Mouse (Mus musculus): Measurements from ENCODE around the gene Slc35f4.

Slc35f4 gene

DNA sequence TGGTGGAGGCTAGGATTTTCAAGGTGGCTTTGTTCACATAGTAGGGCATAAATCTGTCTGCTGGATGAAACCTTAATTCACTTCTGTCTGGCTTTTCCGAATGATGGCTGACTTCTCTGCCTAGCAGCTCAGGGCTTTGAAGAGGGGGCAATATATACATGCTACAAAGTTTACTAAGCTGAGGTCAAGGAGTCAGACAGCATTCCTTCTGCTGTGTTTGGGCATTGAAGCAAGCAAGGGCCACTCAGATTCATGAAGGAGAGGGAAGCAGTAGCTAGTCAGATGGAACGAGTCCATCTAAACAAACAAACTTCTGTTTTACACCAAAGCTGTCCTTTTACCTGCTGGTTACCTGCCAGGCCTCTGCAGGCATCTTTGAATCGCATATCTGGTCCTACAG, 248.2 kb downstream of the Slc35f4 start:
- no peak for DNase-seq

- no peak for DNase-seq
These were observed 250.5 kb downstream of the Slc35f4 start for GRCm38 (mm10) chr14:49275376-49275775.

DNA sequence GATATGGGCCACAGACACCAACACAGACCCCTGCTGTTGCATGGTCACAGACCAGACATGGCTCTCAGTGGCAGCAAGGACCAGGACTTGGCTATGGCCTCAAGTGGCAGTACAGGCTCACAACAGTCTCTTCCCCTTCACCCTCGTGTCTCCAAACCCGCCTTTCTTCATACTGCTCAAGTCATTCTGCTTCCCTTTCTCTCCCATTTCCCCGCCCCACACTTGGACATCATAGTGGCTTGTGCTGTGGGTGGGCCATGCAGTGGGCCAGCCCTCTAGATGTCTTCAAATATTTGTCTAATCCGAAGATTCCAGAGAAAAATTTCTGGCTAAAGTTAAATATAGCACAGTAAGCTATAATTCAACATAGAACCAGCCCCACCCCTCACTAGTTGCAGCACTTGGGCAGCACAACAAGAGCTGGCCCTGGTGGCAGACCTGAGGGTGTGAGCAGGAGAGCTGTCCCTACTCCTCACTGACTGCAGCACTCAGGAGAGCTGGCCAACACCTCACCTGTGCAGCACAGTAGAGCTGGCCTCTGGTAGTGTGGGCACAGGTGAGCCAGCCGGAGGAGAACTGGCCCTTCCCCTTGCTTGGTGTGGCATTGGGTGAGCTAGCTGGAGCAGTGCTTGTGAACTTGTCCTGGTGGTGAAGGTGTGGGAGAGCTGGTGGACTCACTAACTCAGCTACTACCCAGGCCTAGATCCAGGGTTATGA, 260.4 kb downstream of the Slc35f4 start:
- DNase-seq, result no peak

Data from cerebellum, adult 9-10 months (tissue).